ENCODE assay signal across 9 mouse cellular contexts in the genomic region with DNA sequence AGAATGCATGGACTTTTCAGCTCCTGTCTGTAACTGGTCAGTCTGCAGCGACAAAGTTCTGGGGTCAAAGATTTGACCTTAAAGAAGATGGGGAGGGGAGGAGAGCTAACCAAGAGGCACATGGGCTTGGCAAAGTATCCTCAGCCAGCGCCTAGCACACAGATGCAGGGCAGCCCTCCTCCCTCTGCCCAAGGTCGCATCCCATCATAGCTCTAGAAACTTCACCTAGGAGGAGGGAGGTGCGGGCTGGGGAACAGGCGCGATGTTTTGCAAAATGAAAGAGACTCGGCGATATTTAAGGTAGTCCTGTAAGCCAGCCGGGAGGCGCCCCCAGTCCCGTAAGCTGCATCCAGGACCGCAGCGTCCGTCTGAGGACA. TPM values are rescaled to one million over a fixed set of nuclear protein-coding genes. Genes with fewer than 3 reads are reported as not detected.
DNase-seq lines count a peak whose midpoint lies in the region; ATAC-seq and TF ChIP-seq lines count a peak whose summit lies in the region.
"Had no signal": no experiment of that assay in that cellular context is flagged by ENCODE, and none has a peak within 500 bp of the region (broad histone marks: within the 10 kb centered on the region; RNA-seq: fewer than 3 reads in every experiment).

No protein-coding gene starts in this region.

- ATAC-seq in heart, embryonic 11.5 days (replicated peaks; ENCODE audit: insufficient number of reproducible peaks, low FRiP score, low TSS enrichment) = no peak
- ATAC-seq in forebrain, embryonic 12.5 days (ENCODE audit: low FRiP score) = no peak
- ATAC-seq in liver, embryonic 13.5 days (ENCODE audit: low read depth) = no peak
- no peak; the same call in 1 of the 2 replicates for ATAC-seq in granulocyte monocyte progenitor cell, adult 5-6 weeks (replicated peaks; ENCODE audit: poor library complexity, severe bottlenecking)

- peaks cover 27% of the 10 kb centered on the region for H3K27me3 ChIP-seq in heart, embryonic 11.5 days (ENCODE audit: control insufficient read depth, insufficient read depth, low read length)
- peaks cover 3% of the 10 kb centered on the region; the same call in 1 of the 2 replicates for H3K27me3 ChIP-seq in ES-Bruce4 (ENCODE audit: control insufficient read depth, insufficient read depth, low read length, poor library complexity, severe bottlenecking)
- peaks cover 66% of the 10 kb centered on the region for H3K27me3 ChIP-seq in forebrain, embryonic 12.5 days
- H3K27me3 ChIP-seq in liver, embryonic 13.5 days = peaks cover 50% of the 10 kb centered on the region
- H3K27me3 ChIP-seq: CH12.LX had no signal

- no peak for TF ChIP-seq EP300 in ES-Bruce4 (IDR thresholded peaks at IDR 0.05; ENCODE audit: insufficient read depth, low read depth, low read length)

- peak overlapping the region; percentile 98 for H3K4me2 ChIP-seq in heart, embryonic 11.5 days
- H3K4me2 ChIP-seq in forebrain, embryonic 12.5 days = peak overlapping the region; percentile 100
- peak overlapping the region; percentile 66 for H3K4me2 ChIP-seq in liver, embryonic 13.5 days

- peak overlapping the region; percentile 68 for H3K9ac ChIP-seq in heart, embryonic 11.5 days (ENCODE audit: low read depth, low read length)
- H3K9ac ChIP-seq in ES-Bruce4 (ENCODE audit: low read depth, poor library complexity, severe bottlenecking) = peak overlapping the region; percentile 48
- H3K9ac ChIP-seq in forebrain, embryonic 12.5 days = peak overlapping the region; percentile 67
- H3K9ac ChIP-seq in liver, embryonic 13.5 days = peak overlapping the region; percentile 26; the same call in 1 of the 2 replicates

- TF ChIP-seq POLR2A in ES-Bruce4 (IDR thresholded peaks at IDR 0.05; ENCODE audit: insufficient read depth, low read length) = no peak

- H3K4me1 ChIP-seq in heart, embryonic 11.5 days (ENCODE audit: control insufficient read depth, insufficient read depth, low read length) = no peaks in the 10 kb centered on the region
- H3K4me1 ChIP-seq in ES-Bruce4 (ENCODE audit: control insufficient read depth, insufficient read depth, low read length) = no peaks in the 10 kb centered on the region
- H3K4me1 ChIP-seq in forebrain, embryonic 12.5 days = 0 out of 2 replicates have a peak, but pooled peaks cover 9% of the 10 kb centered on the region
- no peaks in the 10 kb centered on the region for H3K4me1 ChIP-seq in liver, embryonic 13.5 days (replicated peaks)

- no peak overlapping the region for H3K27ac ChIP-seq in heart, embryonic 11.5 days (ENCODE audit: low read depth, low read length)
- H3K27ac ChIP-seq in ES-Bruce4 (ENCODE audit: insufficient read depth, low read length) = no peak overlapping the region
- no peak overlapping the region for H3K27ac ChIP-seq in forebrain, embryonic 12.5 days
- no peak overlapping the region for H3K27ac ChIP-seq in liver, embryonic 13.5 days

- peak overlapping the region; percentile 72 for H3K4me3 ChIP-seq in heart, embryonic 11.5 days (ENCODE audit: low read depth, low read length)
- H3K4me3 ChIP-seq in ES-Bruce4 (ENCODE audit: low read depth, low read length) = peak overlapping the region; percentile 87
- peak overlapping the region; percentile 69 for H3K4me3 ChIP-seq in forebrain, embryonic 12.5 days (replicated peaks)
- peak overlapping the region; percentile 56 for H3K4me3 ChIP-seq in liver, embryonic 13.5 days (replicated peaks)

- H3K9me3 ChIP-seq in heart, embryonic 11.5 days (replicated peaks; ENCODE audit: control insufficient read depth, low read length) = no peaks in the 10 kb centered on the region
- H3K9me3 ChIP-seq in ES-Bruce4 (replicated peaks; ENCODE audit: control insufficient read depth, insufficient read depth, low read length, poor library complexity, severe bottlenecking) = no peaks in the 10 kb centered on the region
- H3K9me3 ChIP-seq in forebrain, embryonic 12.5 days = no peaks in the 10 kb centered on the region
- H3K9me3 ChIP-seq in liver, embryonic 13.5 days (replicated peaks) = no peaks in the 10 kb centered on the region

- no peak for DNase-seq in heart, postnatal 25 days (ENCODE audit: low spot score)
- DNase-seq in liver, embryonic 13.5 days = no peak
- no peak for DNase-seq in layer of hippocampus, postnatal 10 days (ENCODE audit: low spot score in 2 of 2)
- DNase-seq in left cerebral cortex, postnatal 4 days = no peak

- H3K36me3 ChIP-seq in heart, embryonic 11.5 days (ENCODE audit: control insufficient read depth, insufficient read depth, low read length) = no peaks in the 10 kb centered on the region
- H3K36me3 ChIP-seq in ES-Bruce4 (ENCODE audit: control insufficient read depth, insufficient read depth, low read length, poor library complexity, severe bottlenecking) = no peaks in the 10 kb centered on the region
- no peaks in the 10 kb centered on the region for H3K36me3 ChIP-seq in forebrain, embryonic 12.5 days (replicated peaks)
- H3K36me3 ChIP-seq in liver, embryonic 13.5 days = no peaks in the 10 kb centered on the region

- intact Hi-C loops in heart, postnatal 25 days (cut with DNase I) = no loop called here
- intact Hi-C loops in left cerebral cortex, postnatal 4 days (cut with DNase I) = no loop called here

- TF ChIP-seq CTCF in ES-Bruce4 (IDR thresholded peaks at IDR 0.05; ENCODE audit: low read depth, low read length) = no peak

- WGBS in heart, embryonic 11.5 days (ENCODE audit: insufficient replicate concordance) = under 1% methylated on average over 14 of the region's 14 CpGs
- WGBS in forebrain, embryonic 12.5 days = 3% methylated on average over 14 of the region's 14 CpGs
- 1% methylated on average over 14 of the region's 14 CpGs for WGBS in liver, embryonic 13.5 days (ENCODE audit: insufficient replicate concordance)

RNA-seq across cellular contexts. Expression of gene Kank4, which starts 0.5 kb away (rescaled TPM):
- 0.72 and 1.1 TPM in 2 replicates for polyA plus RNA-seq in heart, embryonic 11.5 days (2014; fragmentation: Nextera tagmentation; extraction: Ambion mirVana)
- total RNA-seq in heart, postnatal 25 days (2021) = under 1 TPM; 0.52 to 0.61 TPM
- polyA plus RNA-seq in ES-Bruce4 (2011; ENCODE audit: insufficient read depth, insufficient read length, low read depth, missing spikeins) = 2.1 and 2.4 TPM in 2 replicates
- polyA plus RNA-seq in forebrain, embryonic 12.5 days (2016; fragmentation: Nextera tagmentation; extraction: Ambion mirVana) = 0.60 and 0.82 TPM in 2 replicates
- polyA plus RNA-seq in liver, embryonic 13.5 days (2015; fragmentation: Nextera tagmentation; extraction: Ambion mirVana) = 0.07 and 0.08 TPM in 2 replicates
- 1 to 10 TPM; 2.8 to 3.0 TPM for total RNA-seq in layer of hippocampus, postnatal 10 days (2021)
- not detected in 2 replicates for total RNA-seq in granulocyte monocyte progenitor cell, adult 5-6 weeks (2014; fragmentation: Nextera tagmentation)
- not detected in 2 replicates for total RNA-seq in granulocyte monocyte progenitor cell, adult 5-6 weeks (2017)
- total RNA-seq in left cerebral cortex, postnatal 4 days (2021) = 1 to 10 TPM; 2.0 to 2.3 TPM
- total RNA-seq: CH12.LX had no signal

RNA-seq across cellular contexts. Expression of gene I0C0044D17Rik, which starts 6.8 kb away (rescaled TPM):
- not detected in 2 replicates for polyA plus RNA-seq in heart, embryonic 11.5 days (2014; fragmentation: Nextera tagmentation; extraction: Ambion mirVana)
- total RNA-seq in heart, postnatal 25 days (2021) = not detected
- not detected in 2 replicates for polyA plus RNA-seq in ES-Bruce4 (2011; ENCODE audit: insufficient read depth, insufficient read length, low read depth, missing spikeins)
- not detected in 2 replicates for polyA plus RNA-seq in forebrain, embryonic 12.5 days (2016; fragmentation: Nextera tagmentation; extraction: Ambion mirVana)
- not detected in 2 replicates for polyA plus RNA-seq in liver, embryonic 13.5 days (2015; fragmentation: Nextera tagmentation; extraction: Ambion mirVana)
- not detected for total RNA-seq in layer of hippocampus, postnatal 10 days (2021)
- not detected in 2 replicates for total RNA-seq in granulocyte monocyte progenitor cell, adult 5-6 weeks (2014; fragmentation: Nextera tagmentation)
- total RNA-seq in granulocyte monocyte progenitor cell, adult 5-6 weeks (2017) = not detected in 2 replicates
- total RNA-seq in left cerebral cortex, postnatal 4 days (2021) = not detected
- total RNA-seq: CH12.LX had no signal
